Mouse (Mus musculus) limb, embryonic 11.5 days (tissue): ENCODE measurements at regions not wholly inside any gene's neighbourhood (a gene's known extent, or its start where the extent isn't known, plus 50 kb on each side); places are given as distances from the start of the nearest gene placed in this dataset.
A peak's percentile ranks its signal among the peaks of the same experiment; 100 is the strongest.

ENCODE experiments used
- ATAC-seq: fragments of 200-750 bp; cut with Nextera tagmentation; 2 replicates; pipeline ENCODE4 v1.8.0; 2017; ENCODE audit warnings: low read depth; ENCODE audit not compliant: insufficient number of reproducible peaks, low FRiP score, low TSS enrichment
- DNase-seq: peaks from one replicate; pipeline ENCODE4 v3.0.0-alpha.2; 2015; ENCODE audit warnings: low spot score
- H3K27ac ChIP-seq: fragments of 300-500 bp; sonication (generic); replicated peaks from 2 replicates; pipeline ENCODE4 v1.5.1; 2014; ENCODE audit warnings: low read depth, mild to moderate bottlenecking, low read length
- H3K27me3 ChIP-seq: fragments of 300-500 bp; sonication (generic); 2 replicates; pipeline ENCODE4 v1.6.1; 2014; ENCODE audit warnings: mild to moderate bottlenecking, low read length, mixed read lengths; ENCODE audit not compliant: control insufficient read depth, insufficient read depth
- H3K36me3 ChIP-seq: fragments of 300-500 bp; sonication (generic); 2 replicates; pipeline ENCODE4 v1.6.1; 2014; ENCODE audit warnings: mild to moderate bottlenecking, low read length, moderate library complexity, mixed read lengths; ENCODE audit not compliant: control insufficient read depth, insufficient read depth
- H3K4me1 ChIP-seq: fragments of 300-500 bp; sonication (generic); 2 replicates; pipeline ENCODE4 v1.6.1; 2014; ENCODE audit warnings: low read length, mixed read lengths; ENCODE audit not compliant: control insufficient read depth, insufficient read depth
- H3K4me2 ChIP-seq: fragments of 300-500 bp; sonication (generic); 2 replicates; pipeline ENCODE4 v1.6.1; 2014; ENCODE audit warnings: low read depth, mild to moderate bottlenecking, moderate library complexity; ENCODE audit not compliant: severe bottlenecking
- H3K4me3 ChIP-seq: fragments of 300-500 bp; sonication (generic); 2 replicates; pipeline ENCODE4 v1.5.1; 2014; ENCODE audit warnings: low read depth, low read length
- H3K9ac ChIP-seq: fragments of 300-500 bp; sonication (generic); 2 replicates; pipeline ENCODE4 v1.6.1; 2014; ENCODE audit warnings: mild to moderate bottlenecking, low read length
- H3K9me3 ChIP-seq: fragments of 300-500 bp; sonication (generic); 2 replicates; pipeline ENCODE4 v1.6.1; 2016; ENCODE audit warnings: low read length; ENCODE audit not compliant: control insufficient read depth
- WGBS: fragments of 180-500 bp; shearing (Covaris S2); extraction: QIAGEN DNeasy Blood & Tissue Kit; methylation state at CpG from one replicate; pipeline ENCODE4 v1.1.7; 2014; 5-methylcytosine and 5-hydroxymethylcytosine counted together

GRCm38 (mm10) chr8:92161002-92161401 lies 196.4 kb upstream of the Irx5 start:
- no peak overlapping the region for H3K27ac ChIP-seq
- no peak overlapping the region for H3K4me2 ChIP-seq
- DNase-seq, result no peak
- ATAC-seq, result no peak
- no peak overlapping the region for H3K4me3 ChIP-seq
- H3K9ac ChIP-seq, result no peak overlapping the region
- H3K9me3 ChIP-seq, result no peaks in the 10 kb centered on the region
- no peaks in the 10 kb centered on the region for H3K27me3 ChIP-seq
- WGBS, result 78% methylated on average over 2 of the region's 2 CpGs
- H3K4me1 ChIP-seq, result no peaks in the 10 kb centered on the region
- H3K36me3 ChIP-seq, result no peaks in the 10 kb centered on the region

GRCm38 (mm10) chr8:92158219-92158618 lies 199.2 kb upstream of the Irx5 start:
- WGBS, result 37% methylated on average over 10 of the region's 10 CpGs
- no peak overlapping the region for H3K4me3 ChIP-seq
- H3K9me3 ChIP-seq, result no peaks in the 10 kb centered on the region
- H3K4me2 ChIP-seq, result no peak overlapping the region
- no peaks in the 10 kb centered on the region for H3K27me3 ChIP-seq
- no peak overlapping the region for H3K9ac ChIP-seq
- no peaks in the 10 kb centered on the region for H3K4me1 ChIP-seq
- H3K27ac ChIP-seq, result no peak overlapping the region
- ATAC-seq (no peak), DNase-seq (no peak)
- no peaks in the 10 kb centered on the region for H3K36me3 ChIP-seq

- no peaks in the 10 kb centered on the region for H3K4me1 ChIP-seq
- no peak overlapping the region for H3K9ac ChIP-seq
- DNase-seq (no peak), ATAC-seq (no peak)
- H3K4me2 ChIP-seq, result no peak overlapping the region
- 79% methylated on average over 5 of the region's 5 CpGs for WGBS
- no peaks in the 10 kb centered on the region for H3K27me3 ChIP-seq
- no peaks in the 10 kb centered on the region for H3K9me3 ChIP-seq
- H3K36me3 ChIP-seq, result no peaks in the 10 kb centered on the region
- H3K4me3 ChIP-seq, result no peak overlapping the region
- no peak overlapping the region for H3K27ac ChIP-seq
These were observed 204.9 kb upstream of the Irx5 start for GRCm38 (mm10) chr8:92152478-92152877.

- ATAC-seq, result no peak
- Histone ChIP-seq H3K4me1 (no peaks in the 10 kb centered on the region), H3K4me3 (no peak overlapping the region), H3K4me2 (no peak overlapping the region), H3K9ac (no peak overlapping the region), H3K27ac (no peak overlapping the region), H3K27me3 (no peaks in the 10 kb centered on the region), H3K36me3 (no peaks in the 10 kb centered on the region), H3K9me3 (no peaks in the 10 kb centered on the region)
- DNase-seq, result no peak
- 94% methylated on average over 3 of the region's 3 CpGs for WGBS
These were observed 209.8 kb upstream of the Irx5 start for GRCm38 (mm10) chr8:92147672-92148071.

- ATAC-seq, result 0 out of 2 replicates have a peak, but pooled peaks have one; percentile 45
These were observed 220.1 kb upstream of the Irx5 start for GRCm38 (mm10) chr8:92137091-92137882.

GRCm38 (mm10) chr8:92136413-92136812 lies 221.0 kb upstream of the Irx5 start:
- WGBS, result 10% methylated on average over 13 of the region's 13 CpGs
- no peak overlapping the region for H3K4me2 ChIP-seq
- no peak overlapping the region for H3K9ac ChIP-seq
- DNase-seq (peak; percentile 40), ATAC-seq (no peak)
- H3K4me1 ChIP-seq, result peaks cover 5% of the 10 kb centered on the region; the same call in 1 of the 2 replicates
- H3K36me3 ChIP-seq, result no peaks in the 10 kb centered on the region
- H3K4me3 ChIP-seq, result no peak overlapping the region
- H3K27ac ChIP-seq, result no peak overlapping the region
- peaks cover 41% of the 10 kb centered on the region for H3K27me3 ChIP-seq
- H3K9me3 ChIP-seq, result no peaks in the 10 kb centered on the region

More at GRCm38 (mm10) chr8:92137091-92137882, 220.1 kb upstream of the Irx5 start:
- Histone ChIP-seq H3K27me3 (peaks cover 36% of the 10 kb centered on the region), H3K4me3 (no peak overlapping the region), H3K27ac (no peak overlapping the region), H3K9ac (no peak overlapping the region), H3K9me3 (no peaks in the 10 kb centered on the region), H3K4me2 (peak overlapping the region; percentile 26; the same call in 1 of the 2 replicates), H3K36me3 (no peaks in the 10 kb centered on the region), H3K4me1 (peaks cover 5% of the 10 kb centered on the region; the same call in 1 of the 2 replicates)
- peak; percentile 55 for DNase-seq
- 9% methylated on average over 17 of the region's 17 CpGs for WGBS

- ATAC-seq (no peak), DNase-seq (peak; percentile 31)
- H3K27me3 ChIP-seq, result peaks cover 45% of the 10 kb centered on the region
- no peak overlapping the region for H3K4me3 ChIP-seq
- H3K27ac ChIP-seq, result no peak overlapping the region
- peaks cover 5% of the 10 kb centered on the region; the same call in 1 of the 2 replicates for H3K4me1 ChIP-seq
- H3K9me3 ChIP-seq, result no peaks in the 10 kb centered on the region
- H3K9ac ChIP-seq, result no peak overlapping the region
- whole genome bisulfite sequencing, result 24% methylated on average over 5 of the region's 5 CpGs
- H3K4me2 ChIP-seq, result no peak overlapping the region
- H3K36me3 ChIP-seq, result no peaks in the 10 kb centered on the region
These were observed 223.0 kb upstream of the Irx5 start for GRCm38 (mm10) chr8:92134434-92134833.

- Histone ChIP-seq H3K27me3 (peaks cover 51% of the 10 kb centered on the region), H3K27ac (no peak overlapping the region), H3K4me1 (peaks cover 5% of the 10 kb centered on the region; the same call in 1 of the 2 replicates), H3K36me3 (no peaks in the 10 kb centered on the region), H3K4me3 (no peak overlapping the region), H3K4me2 (no peak overlapping the region), H3K9ac (no peak overlapping the region), H3K9me3 (no peaks in the 10 kb centered on the region)
- ATAC-seq (no peak), DNase-seq (peak; percentile 33)
- WGBS, result 10% methylated on average over 24 of the region's 24 CpGs
These were observed 223.7 kb upstream of the Irx5 start for GRCm38 (mm10) chr8:92133484-92134406.
